Mouse (Mus musculus): Measurements from ENCODE around the gene Sde2. TPM values are rescaled to one million over a fixed set of nuclear protein-coding genes. Genes with fewer than 3 reads are reported as not detected.

Sde2 gene
- 36.3 and 36.7 TPM in 2 replicates for polyA plus RNA-seq (2016; fragmentation: Nextera tagmentation; extraction: Ambion mirVana)

GRCm38 (mm10) chr1:180850316-180851270 lies at the start of gene Sde2:
TSS of gene Sde2 (plus strand) at chr1:180851127.
- peak within 1 kb of the TSS; percentile 73 for H3K4me2 ChIP-seq (replicated peaks)
- peak; percentile 98 for ATAC-seq (ENCODE audit: low FRiP score, low read depth)
- peaks cover under 1% of the 10 kb centered on the region; the same call in 1 of the 2 replicates for H3K36me3 ChIP-seq
- H3K27ac ChIP-seq (replicated peaks), result peak within 1 kb of the TSS; percentile 99
- H3K9ac ChIP-seq (replicated peaks), result peak within 1 kb of the TSS; percentile 76
- peak within 1 kb of the TSS; percentile 77 for H3K4me3 ChIP-seq
- under 1% methylated on average over 77 of the region's 77 CpGs for WGBS
- H3K9me3 ChIP-seq, result no peaks in the 10 kb centered on the region
- no peaks in the 10 kb centered on the region for H3K27me3 ChIP-seq
- H3K4me1 ChIP-seq, result peaks cover 44% of the 10 kb centered on the region

DNA sequence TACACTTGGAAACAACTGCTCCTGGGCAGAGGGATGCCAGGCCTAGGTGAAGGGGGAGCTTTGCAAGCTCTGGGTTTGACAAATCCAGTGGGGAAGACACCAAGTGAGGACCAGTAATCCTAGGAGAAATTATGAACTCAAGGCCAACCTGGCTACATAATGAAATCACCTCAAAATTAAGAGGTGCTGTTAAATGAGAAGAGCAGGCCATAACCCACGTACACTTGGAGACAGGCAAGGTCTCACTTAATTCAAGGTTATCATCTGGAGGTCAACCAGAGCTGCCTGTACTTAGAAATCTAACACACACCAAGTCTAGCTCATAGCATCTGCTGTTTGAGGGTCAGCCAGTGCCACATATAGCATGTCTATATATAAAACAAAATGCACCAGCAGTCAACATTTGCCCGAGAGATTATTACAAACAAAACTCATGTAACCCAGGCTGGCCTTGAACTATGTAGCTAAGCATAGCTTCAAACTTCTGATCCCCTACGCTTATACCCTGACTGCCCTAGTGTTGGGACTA lies 49.4 kb upstream of the Sde2 start:
- H3K9me3 ChIP-seq, result no peaks in the 10 kb centered on the region
- H3K4me2 ChIP-seq (replicated peaks), result no peak overlapping the region
- no peak overlapping the region for H3K9ac ChIP-seq (replicated peaks)
- H3K36me3 ChIP-seq, result peaks cover 60% of the 10 kb centered on the region
- no peak for ATAC-seq (ENCODE audit: low FRiP score, low read depth)
- no peak overlapping the region for H3K4me3 ChIP-seq
- 94% methylated on average over 3 of the region's 3 CpGs for WGBS
- no peak overlapping the region for H3K27ac ChIP-seq (replicated peaks)
- no peaks in the 10 kb centered on the region for H3K4me1 ChIP-seq
- H3K27me3 ChIP-seq, result no peaks in the 10 kb centered on the region

DNA sequence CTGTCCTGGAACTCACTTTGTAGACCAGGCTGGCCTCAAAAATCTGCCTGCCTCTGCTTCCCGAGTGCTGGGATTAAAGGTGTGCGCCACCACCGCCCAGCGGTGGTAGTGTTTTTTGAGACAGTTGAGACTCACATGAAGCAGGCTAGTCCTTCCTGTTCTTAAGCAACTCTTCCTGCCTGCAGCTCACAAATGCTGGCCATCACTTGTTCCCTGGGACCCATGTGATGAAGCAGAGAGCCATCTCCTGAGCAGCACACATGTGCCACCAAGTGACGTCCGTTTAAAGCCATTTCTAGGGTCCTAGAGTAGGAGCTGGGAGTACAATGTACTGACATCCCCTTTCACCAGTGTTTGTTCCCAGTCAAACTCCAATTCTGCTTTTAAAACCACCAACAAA lies 47.0 kb upstream of the Sde2 start:
- Histone ChIP-seq H3K4me2 (replicated peaks) (no peak overlapping the region), H3K9me3 (no peaks in the 10 kb centered on the region), H3K27ac (replicated peaks) (no peak overlapping the region), H3K4me1 (peaks cover 2% of the 10 kb centered on the region), H3K9ac (replicated peaks) (no peak overlapping the region), H3K4me3 (no peak overlapping the region), H3K27me3 (no peaks in the 10 kb centered on the region), H3K36me3 (peaks cover 80% of the 10 kb centered on the region)
- no peak for ATAC-seq (ENCODE audit: low FRiP score, low read depth)
- WGBS, result 91% methylated on average over 6 of the region's 6 CpGs

DNA sequence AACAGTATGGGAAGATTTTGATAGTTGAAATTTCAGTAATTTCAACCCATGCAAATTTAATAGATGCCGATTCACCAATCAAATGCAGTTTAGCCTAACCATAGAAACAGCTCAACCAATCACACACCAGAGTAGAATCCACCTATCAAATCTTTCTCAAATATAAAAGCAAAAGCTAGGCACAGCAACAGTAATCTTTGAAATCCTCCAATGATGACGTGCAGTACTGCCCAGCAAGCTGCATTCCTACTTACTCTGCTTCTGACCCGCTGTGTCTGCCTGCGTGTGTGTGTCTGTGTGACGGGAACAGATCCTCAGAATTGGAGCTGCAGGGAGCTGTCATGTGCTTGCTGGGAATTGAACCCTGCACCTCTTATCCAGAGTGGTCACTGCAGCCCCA lies 42.1 kb upstream of the Sde2 start:
- H3K9ac ChIP-seq (replicated peaks), result no peak overlapping the region
- no peaks in the 10 kb centered on the region for H3K27me3 ChIP-seq
- H3K4me1 ChIP-seq, result peaks cover 19% of the 10 kb centered on the region
- no peak overlapping the region for H3K27ac ChIP-seq (replicated peaks)
- no peak overlapping the region for H3K4me3 ChIP-seq
- H3K4me2 ChIP-seq (replicated peaks), result peak overlapping the region; percentile 17; the same call in 1 of the 2 replicates
- peaks cover 62% of the 10 kb centered on the region for H3K36me3 ChIP-seq
- H3K9me3 ChIP-seq, result no peaks in the 10 kb centered on the region
- ATAC-seq (ENCODE audit: low FRiP score, low read depth), result no peak
- WGBS, result 83% methylated on average over 5 of the region's 5 CpGs

GRCm38 (mm10) chr1:180810976-180811375 lies 40.0 kb upstream of the Sde2 start:
- Histone ChIP-seq H3K9ac (replicated peaks) (no peak overlapping the region), H3K27ac (replicated peaks) (no peak overlapping the region), H3K4me2 (replicated peaks) (peak overlapping the region; percentile 49), H3K4me1 (peaks cover 34% of the 10 kb centered on the region), H3K4me3 (peak overlapping the region; percentile 77), H3K27me3 (no peaks in the 10 kb centered on the region), H3K36me3 (peaks cover 41% of the 10 kb centered on the region), H3K9me3 (no peaks in the 10 kb centered on the region)
- WGBS, result 76% methylated on average over 7 of the region's 7 CpGs
- no peak for ATAC-seq (ENCODE audit: low FRiP score, low read depth)

DNA sequence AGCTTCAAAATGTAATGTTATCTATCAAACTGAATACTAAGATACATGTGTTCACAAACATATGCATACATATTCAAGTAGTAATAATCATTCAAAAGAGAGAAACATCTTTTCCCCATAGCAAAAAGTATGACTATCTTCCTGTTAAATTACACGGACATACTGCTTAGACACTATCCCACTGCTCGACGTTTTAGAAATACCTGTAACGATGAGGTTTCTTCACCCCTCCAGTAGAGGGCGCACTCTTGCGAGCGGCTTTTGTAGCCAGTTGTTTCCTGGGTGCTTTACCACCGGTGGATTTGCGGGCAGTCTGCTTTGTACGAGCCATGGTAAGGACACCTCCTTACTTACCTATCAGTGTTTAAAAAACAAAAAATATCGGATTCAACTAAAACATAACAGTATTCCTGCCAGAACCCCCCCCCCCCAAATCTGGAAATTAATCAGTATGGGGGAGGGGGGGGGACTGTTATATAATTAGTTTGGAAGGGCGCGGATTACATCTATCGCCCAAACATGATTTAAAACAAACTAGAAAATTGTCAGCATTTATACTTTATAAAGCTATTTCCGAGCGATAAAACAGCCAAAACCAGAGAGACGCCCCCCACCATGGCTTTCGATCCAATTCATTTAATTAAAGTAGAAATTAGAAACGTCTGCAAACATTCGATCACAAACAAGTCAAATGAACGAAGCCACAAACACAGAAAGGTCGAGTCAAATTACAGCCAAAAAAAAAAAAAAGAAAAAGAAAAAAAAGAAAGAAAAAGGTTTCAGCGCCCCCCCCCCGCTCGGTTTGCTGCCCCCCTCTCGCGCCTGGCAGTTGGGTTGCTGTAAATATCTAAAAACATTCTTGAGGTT lies 39.1 kb upstream of the Sde2 start:
- peak overlapping the region; percentile 100 for H3K9ac ChIP-seq (replicated peaks)
- no peaks in the 10 kb centered on the region for H3K27me3 ChIP-seq
- no peak for ATAC-seq (ENCODE audit: low FRiP score, low read depth)
- 4% methylated on average over 27 of the region's 27 CpGs for WGBS
- peak overlapping the region; percentile 99 for H3K27ac ChIP-seq (replicated peaks)
- peaks cover 32% of the 10 kb centered on the region for H3K36me3 ChIP-seq
- peak overlapping the region; percentile 77 for H3K4me3 ChIP-seq
- peak overlapping the region; percentile 49 for H3K4me2 ChIP-seq (replicated peaks)
- H3K4me1 ChIP-seq, result peaks cover 36% of the 10 kb centered on the region
- H3K9me3 ChIP-seq, result no peaks in the 10 kb centered on the region

DNA sequence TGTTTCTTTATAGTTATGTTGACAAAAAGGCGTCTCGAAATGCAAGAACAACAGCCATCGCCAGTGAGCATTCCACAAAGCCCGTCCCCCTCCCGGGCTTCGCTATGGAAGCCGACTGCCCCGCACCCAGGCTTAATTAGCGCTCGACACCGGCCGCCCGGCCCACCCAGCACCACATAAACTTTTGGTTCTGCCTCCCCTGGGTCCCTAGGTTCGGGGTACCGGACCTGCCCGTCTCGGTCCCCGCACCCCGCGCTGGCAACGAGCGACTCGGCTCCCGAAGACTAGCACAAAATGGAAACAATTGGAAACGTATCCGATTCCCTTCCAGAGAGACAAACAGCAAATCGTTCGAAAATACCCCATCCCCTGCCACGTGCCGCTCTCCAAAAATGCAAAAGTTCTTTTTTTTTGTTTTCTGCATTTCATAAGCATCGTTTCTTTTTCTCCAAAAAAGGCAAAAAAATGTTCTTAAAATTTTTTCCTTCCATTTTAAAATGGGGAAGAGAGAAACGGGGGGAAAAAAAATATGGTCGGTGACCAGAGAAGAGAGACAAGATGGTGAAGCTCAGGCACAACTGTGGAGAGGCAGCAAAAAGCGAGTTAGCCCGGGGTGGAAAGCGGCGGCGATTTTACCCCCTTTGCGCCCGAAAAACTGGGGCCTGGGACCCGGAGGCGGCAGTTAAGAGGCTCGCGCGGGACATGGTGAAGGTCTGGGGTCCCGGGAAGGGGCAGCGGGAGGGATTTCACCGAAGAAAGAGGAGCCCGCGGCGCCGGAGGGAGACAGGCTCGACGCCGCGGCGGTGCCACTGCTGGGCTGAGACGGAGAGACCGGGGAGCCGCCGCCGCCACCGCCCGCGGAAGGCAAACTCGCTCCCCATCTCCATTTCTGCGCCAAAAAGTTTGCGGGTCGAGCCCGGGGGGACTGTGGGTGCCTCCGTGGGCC lies 38.2 kb upstream of the Sde2 start:
- Histone ChIP-seq H3K9ac (replicated peaks) (peak overlapping the region; percentile 100), H3K4me1 (peaks cover 36% of the 10 kb centered on the region), H3K36me3 (peaks cover 23% of the 10 kb centered on the region), H3K27ac (replicated peaks) (peak overlapping the region; percentile 99), H3K4me2 (replicated peaks) (peak overlapping the region; percentile 49), H3K27me3 (no peaks in the 10 kb centered on the region), H3K4me3 (peak overlapping the region; percentile 77), H3K9me3 (no peaks in the 10 kb centered on the region)
- under 1% methylated on average over 69 of the region's 71 CpGs for WGBS
- ATAC-seq (ENCODE audit: low FRiP score, low read depth), result peak; percentile 0; the same call in 1 of the 2 replicates

GRCm38 (mm10) chr1:180813409-180813884 lies 37.5 kb upstream of the Sde2 start:
- Histone ChIP-seq H3K9ac (replicated peaks) (peak overlapping the region; percentile 100), H3K27ac (replicated peaks) (peak overlapping the region; percentile 99), H3K36me3 (peaks cover 18% of the 10 kb centered on the region), H3K27me3 (no peaks in the 10 kb centered on the region), H3K4me1 (peaks cover 36% of the 10 kb centered on the region), H3K9me3 (no peaks in the 10 kb centered on the region), H3K4me2 (replicated peaks) (peak overlapping the region; percentile 60), H3K4me3 (peak overlapping the region; percentile 77)
- ATAC-seq (ENCODE audit: low FRiP score, low read depth), result peak; percentile 96
- under 1% methylated on average over 41 of the region's 65 CpGs for WGBS

DNA sequence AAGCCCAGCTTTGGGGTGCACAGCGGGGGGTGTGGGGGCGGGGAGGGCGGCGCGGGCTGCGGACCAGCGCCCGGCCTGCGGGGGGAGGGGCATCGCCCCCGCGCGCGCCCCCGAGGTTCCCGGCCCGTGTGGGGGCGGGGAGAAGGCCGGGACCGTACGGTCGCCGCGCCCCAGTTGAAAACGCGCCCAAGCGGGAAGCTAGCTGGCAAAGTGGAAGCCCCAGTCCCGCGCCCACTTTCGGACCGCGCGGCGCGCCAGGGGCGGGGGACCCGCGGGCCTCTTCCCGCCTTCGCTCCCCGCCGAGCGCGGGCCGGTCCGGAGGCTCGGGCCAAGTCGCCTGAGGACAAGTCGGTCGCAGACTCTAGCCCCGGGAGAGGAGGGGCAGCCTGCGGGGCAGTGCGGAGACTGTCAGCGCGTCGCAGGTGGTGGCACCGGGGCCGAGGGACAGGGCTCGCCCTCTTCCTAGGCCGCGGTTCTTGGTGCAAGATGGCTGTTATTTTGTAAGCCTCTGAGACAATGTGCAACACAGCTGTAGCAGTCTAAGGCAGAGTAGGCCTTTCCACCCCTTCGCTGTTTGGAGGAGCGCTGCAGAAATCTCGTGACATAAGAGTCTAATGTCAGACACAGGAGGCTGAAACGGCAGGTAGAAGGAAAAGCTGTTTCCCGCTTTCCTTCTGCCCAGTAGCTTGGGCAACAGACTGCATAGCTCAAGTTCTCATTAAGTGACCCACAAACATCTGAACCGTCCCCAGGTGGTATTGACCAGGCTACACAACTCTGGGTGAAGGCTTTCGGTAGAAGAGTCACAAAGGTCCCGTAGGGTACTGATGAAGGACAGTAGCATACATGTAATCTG lies 36.8 kb upstream of the Sde2 start, which contains the start of gene H3f3a:
H3f3a (minus strand) TSS at position 59 of the 856 bp plus-strand sequence.
- peaks cover 32% of the 10 kb centered on the region for H3K4me1 ChIP-seq
- WGBS, result 2% methylated on average over 60 of the region's 69 CpGs
- peak within 1 kb of the TSS; percentile 60 for H3K4me2 ChIP-seq (replicated peaks)
- peak within 1 kb of the TSS; percentile 99 for H3K27ac ChIP-seq (replicated peaks)
- H3K4me3 ChIP-seq, result peak within 1 kb of the TSS; percentile 77
- H3K9ac ChIP-seq (replicated peaks), result peak within 1 kb of the TSS; percentile 100
- H3K36me3 ChIP-seq, result peaks cover 13% of the 10 kb centered on the region
- peak; percentile 81 for ATAC-seq (ENCODE audit: low FRiP score, low read depth)
- no peaks in the 10 kb centered on the region for H3K27me3 ChIP-seq
- H3K9me3 ChIP-seq, result no peaks in the 10 kb centered on the region

DNA sequence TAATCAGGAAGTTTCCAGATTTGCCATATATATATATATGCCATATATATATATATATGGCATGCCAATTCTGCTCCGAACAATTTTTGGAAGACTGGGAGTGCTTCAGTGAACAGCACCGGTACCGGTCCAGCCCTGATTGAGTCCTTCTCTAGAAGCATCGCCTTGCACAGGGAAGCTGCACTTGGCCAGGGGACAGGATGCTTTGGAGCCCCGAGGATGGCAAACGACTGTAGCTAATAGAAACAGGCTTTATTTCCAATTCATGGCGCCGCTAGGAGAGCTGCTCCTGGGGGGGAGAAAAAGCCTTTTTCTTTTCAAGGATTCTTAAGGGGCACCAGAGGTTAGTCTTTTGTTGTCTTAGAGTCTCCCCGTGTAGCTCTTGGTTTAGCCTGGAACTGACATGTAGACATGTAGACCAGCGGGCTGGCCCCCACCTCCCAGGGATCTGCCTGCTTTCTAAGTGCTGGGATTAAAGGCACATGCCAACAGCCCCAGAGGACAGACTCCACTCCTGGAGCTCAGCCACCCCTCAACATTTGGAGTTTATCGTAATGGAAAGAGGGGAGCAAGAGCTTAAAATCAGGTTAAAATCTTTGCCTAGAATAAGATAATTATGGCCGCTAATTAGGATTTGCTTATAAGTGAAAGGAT lies 35.4 kb upstream of the Sde2 start:
- Histone ChIP-seq H3K9ac (replicated peaks) (peak overlapping the region; percentile 39), H3K4me2 (replicated peaks) (peak overlapping the region; percentile 26), H3K4me3 (no peak overlapping the region), H3K4me1 (peaks cover 23% of the 10 kb centered on the region), H3K36me3 (peaks cover under 1% of the 10 kb centered on the region), H3K27ac (replicated peaks) (peak overlapping the region; percentile 43; the same call in 1 of the 2 replicates), H3K9me3 (no peaks in the 10 kb centered on the region), H3K27me3 (no peaks in the 10 kb centered on the region)
- 36% methylated on average over 12 of the region's 12 CpGs for WGBS
- ATAC-seq (ENCODE audit: low FRiP score, low read depth), result no peak

Data from midbrain, embryonic 12.5 days (tissue).